Mouse (Mus musculus) spleen, embryonic (tissue): ENCODE results near the gene Ugt1a10.
"Not testable (repeated sequence)": the region's sequence is repeated elsewhere in the genome, so short reads cannot be mapped to it uniquely, and the experiment has no call there.

Source experiments
- CTCF ChIA-PET: fragments of 350-600 bp; sonication (Branson Sonifier 250); formaldehyde crosslinking; loops from one replicate; lab custom pipeline; 2022; lab: Charles Lee

Gene Ugt1a10

GRCm38 (mm10) chr1:88140492-88140891, 85.3 kb downstream of the Ugt1a10 start:
- CTCF ChIA-PET: not testable (repeated sequence)

- CTCF ChIA-PET: interaction anchor here (0.8 kb wide), 1 partner anchor 12 kb away, joined by 5 read pairs; no protein-coding TSS in a partner anchor
These were observed 88.9 kb downstream of the Ugt1a10 start for GRCm38 (mm10) chr1:88143966-88144675.

- CTCF ChIA-PET: not testable (repeated sequence)
These were observed 90.1 kb downstream of the Ugt1a10 start for GRCm38 (mm10) chr1:88145278-88145677.

GRCm38 (mm10) chr1:88150133-88150532, 94.9 kb downstream of the Ugt1a10 start:
- CTCF ChIA-PET: not testable (repeated sequence)

GRCm38 (mm10) chr1:88158430-88158829, 103.2 kb downstream of the Ugt1a10 start:
- CTCF ChIA-PET: no interaction called here

GRCm38 (mm10) chr1:88165711-88166110, 110.5 kb downstream of the Ugt1a10 start, which contains the start of gene Ugt1a5:
TSS of gene Ugt1a5 (plus strand) at chr1:88166012.
- CTCF ChIA-PET: no interaction called here

- CTCF ChIA-PET: not testable (repeated sequence)
These were observed 117.0 kb downstream of the Ugt1a10 start for GRCm38 (mm10) chr1:88172190-88172589.

GRCm38 (mm10) chr1:88179657-88180056, 124.5 kb downstream of the Ugt1a10 start:
- CTCF ChIA-PET: no interaction called here

- CTCF ChIA-PET: interaction anchor here (0.6 kb wide), 1 partner anchor 50 kb away, joined by 5 read pairs; no protein-coding TSS in a partner anchor
These were observed 131.2 kb downstream of the Ugt1a10 start for GRCm38 (mm10) chr1:88186325-88186935.

- CTCF ChIA-PET: no interaction called here
These were observed 136.9 kb downstream of the Ugt1a10 start for GRCm38 (mm10) chr1:88192136-88192535.

- CTCF ChIA-PET: no interaction called here
These were observed 140.5 kb downstream of the Ugt1a10 start for GRCm38 (mm10) chr1:88195687-88196086.

- CTCF ChIA-PET: no interaction called here
These were observed 142.3 kb downstream of the Ugt1a10 start for GRCm38 (mm10) chr1:88197443-88197842.

- CTCF ChIA-PET: no interaction called here
These were observed 144.8 kb downstream of the Ugt1a10 start for GRCm38 (mm10) chr1:88199996-88200395.

GRCm38 (mm10) chr1:88200456-88200855, 145.3 kb downstream of the Ugt1a10 start, which contains the start of gene Ugt1a2:
TSS of gene Ugt1a2 (plus strand) at chr1:88200601.
- CTCF ChIA-PET: no interaction called here

GRCm38 (mm10) chr1:88205294-88205922, 150.2 kb downstream of the Ugt1a10 start, which contains the start of gene Dnajb3:
TSS of gene Dnajb3 (minus strand) at chr1:88205782.
- CTCF ChIA-PET: no interaction called here

GRCm38 (mm10) chr1:88206843-88207479, 151.8 kb downstream of the Ugt1a10 start:
- CTCF ChIA-PET: no interaction called here

- CTCF ChIA-PET: no interaction called here
These were observed 156.6 kb downstream of the Ugt1a10 start, which contains the start of gene Ugt1a1 for GRCm38 (mm10) chr1:88211812-88212211. TSS of gene Ugt1a1 (plus strand) at chr1:88211959.

- CTCF ChIA-PET: no interaction called here
These were observed 157.3 kb downstream of the Ugt1a10 start for GRCm38 (mm10) chr1:88212341-88213045.

- CTCF ChIA-PET: no interaction called here
These were observed 157.9 kb downstream of the Ugt1a10 start for GRCm38 (mm10) chr1:88213061-88213460.

- CTCF ChIA-PET: no interaction called here
These were observed 158.7 kb downstream of the Ugt1a10 start for GRCm38 (mm10) chr1:88213766-88214461.
